Mouse (Mus musculus) hindbrain, embryonic 10.5 days (tissue): ENCODE data around the gene Fbxl19. TPM values are rescaled to one million over a fixed set of nuclear protein-coding genes. Genes with fewer than 3 reads are reported as not detected.
A peak's percentile ranks its signal among the peaks of the same experiment; 100 is the strongest.

Source experiments
- DNase-seq: peaks from one replicate; pipeline ENCODE4 v3.0.0-alpha.2; 2017; ENCODE audit warnings: low spot score
- H3K27ac ChIP-seq: fragments of 300-500 bp; sonication (generic); 2 replicates; pipeline ENCODE4 v1.5.1; 2016; ENCODE audit warnings: mild to moderate bottlenecking, moderate library complexity
- H3K27me3 ChIP-seq: fragments of 300-500 bp; sonication (generic); 2 replicates; pipeline ENCODE4 v1.6.1; 2016; ENCODE audit warnings: mild to moderate bottlenecking; ENCODE audit not compliant: poor library complexity, insufficient read depth, severe bottlenecking
- H3K36me3 ChIP-seq: fragments of 300-500 bp; sonication (generic); 2 replicates; pipeline ENCODE4 v1.6.1; 2016; ENCODE audit warnings: mild to moderate bottlenecking, moderate library complexity
- H3K4me1 ChIP-seq: fragments of 300-500 bp; sonication (generic); replicated peaks from 2 replicates; pipeline ENCODE4 v1.6.1; 2016; ENCODE audit warnings: mild to moderate bottlenecking
- H3K4me3 ChIP-seq: fragments of 300-500 bp; sonication (generic); 2 replicates; pipeline ENCODE4 v1.5.1; 2016; ENCODE audit warnings: mild to moderate bottlenecking, moderate library complexity
- H3K9me3 ChIP-seq: fragments of 300-500 bp; sonication (generic); 2 replicates; pipeline ENCODE4 v1.6.1; 2016; ENCODE audit warnings: mild to moderate bottlenecking, moderate library complexity
- WGBS: fragments of 180-500 bp; shearing (Covaris S2); methylation state at CpG from one replicate; pipeline ENCODE4 v1.1.7; 2016; 5-methylcytosine and 5-hydroxymethylcytosine counted together
- polyA plus RNA-seq: library from polyadenylated mRNA; unstranded; fragments of >200 nt; fragmentation: Nextera tagmentation; extraction: Ambion mirVana; gene quantifications from 2 replicates; pipeline ENCODE4 v1.2.1, GENCODE M21; 2016

Fbxl19 gene
- polyA plus RNA-seq, 1 experiment from 2014 or later = 8.9 TPM

DNA sequence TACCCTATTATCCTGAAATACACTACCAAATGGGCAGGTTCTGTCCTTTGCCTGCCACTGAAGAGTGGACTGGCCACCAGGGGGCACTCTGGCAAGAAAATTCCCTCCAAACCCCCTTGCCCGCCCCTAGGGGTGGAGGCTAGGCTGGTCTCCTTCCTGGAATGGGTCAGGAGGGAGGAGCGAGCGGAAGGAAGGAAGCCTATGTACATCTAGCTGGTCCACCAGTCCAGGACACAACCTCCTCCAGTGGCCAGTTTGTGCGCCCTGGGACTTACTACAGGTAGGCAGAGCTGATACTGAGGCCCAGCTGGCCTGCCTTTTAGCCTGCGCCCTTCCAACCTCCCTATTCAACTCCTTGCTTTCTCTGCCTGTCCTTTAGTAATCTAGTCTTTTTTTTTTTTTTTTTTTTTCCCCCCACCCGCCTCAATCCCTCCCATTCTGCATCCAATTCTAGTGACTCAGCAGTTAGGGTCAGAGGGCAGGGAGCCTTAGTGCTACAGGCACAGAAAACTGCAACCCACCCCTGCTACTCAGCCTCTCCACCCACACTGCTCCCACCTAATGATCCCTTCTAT is 56.2 kb downstream of the Fbxl19 start, which contains the start of gene Hsd3b7:
Gene Hsd3b7, plus strand, starts transcription at position 170 of the 575 bp plus-strand sequence.
- Histone ChIP-seq H3K27ac (0 out of 2 replicates have a peak within 1 kb of the TSS, but pooled peaks have one; percentile 19), H3K4me1 (0 out of 2 replicates have a peak, but pooled peaks cover 11% of the 10 kb centered on the region), H3K36me3 (peaks cover 94% of the 10 kb centered on the region), H3K4me3 (peak within 1 kb of the TSS; percentile 16; the same call in 1 of the 2 replicates), H3K9me3 (no peaks in the 10 kb centered on the region), H3K27me3 (no peaks in the 10 kb centered on the region)
- 33% methylated on average over 6 of the region's 6 CpGs for WGBS
- DNase-seq = peak; percentile 91

DNA sequence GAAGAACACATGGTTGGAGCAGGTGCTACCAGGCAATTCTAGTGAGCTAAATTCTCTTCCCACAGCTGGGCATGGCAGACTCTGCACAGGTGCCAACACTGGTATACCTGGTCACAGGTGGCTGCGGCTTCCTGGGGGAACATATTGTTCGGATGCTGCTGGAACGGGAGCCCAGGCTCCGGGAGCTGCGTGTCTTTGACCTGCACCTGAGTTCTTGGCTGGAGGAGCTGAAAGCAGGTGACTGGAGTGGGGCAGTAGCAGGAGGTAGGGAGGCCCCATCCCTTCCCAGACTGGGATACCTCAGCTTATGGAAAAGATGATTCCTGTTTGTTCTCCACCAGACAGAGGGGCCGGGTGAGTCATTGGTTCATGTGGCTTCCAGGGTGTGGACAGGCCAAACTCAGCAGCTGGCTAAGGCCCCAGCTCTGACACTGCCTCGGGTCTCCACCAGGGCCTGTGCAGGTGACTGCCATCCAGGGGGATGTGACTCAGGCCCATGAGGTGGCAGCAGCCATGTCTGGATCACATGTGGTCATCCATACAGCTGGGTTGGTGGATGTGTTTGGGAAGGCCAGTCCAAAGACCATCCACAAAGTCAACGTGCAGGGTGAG is 56.8 kb downstream of the Fbxl19 start:
- Histone ChIP-seq H3K36me3 (peaks cover 90% of the 10 kb centered on the region), H3K4me1 (0 out of 2 replicates have a peak, but pooled peaks cover 11% of the 10 kb centered on the region), H3K9me3 (no peaks in the 10 kb centered on the region), H3K27me3 (no peaks in the 10 kb centered on the region), H3K4me3 (no peak overlapping the region), H3K27ac (no peak overlapping the region)
- 92% methylated on average over 8 of the region's 8 CpGs for WGBS
- DNase-seq = no peak

DNA sequence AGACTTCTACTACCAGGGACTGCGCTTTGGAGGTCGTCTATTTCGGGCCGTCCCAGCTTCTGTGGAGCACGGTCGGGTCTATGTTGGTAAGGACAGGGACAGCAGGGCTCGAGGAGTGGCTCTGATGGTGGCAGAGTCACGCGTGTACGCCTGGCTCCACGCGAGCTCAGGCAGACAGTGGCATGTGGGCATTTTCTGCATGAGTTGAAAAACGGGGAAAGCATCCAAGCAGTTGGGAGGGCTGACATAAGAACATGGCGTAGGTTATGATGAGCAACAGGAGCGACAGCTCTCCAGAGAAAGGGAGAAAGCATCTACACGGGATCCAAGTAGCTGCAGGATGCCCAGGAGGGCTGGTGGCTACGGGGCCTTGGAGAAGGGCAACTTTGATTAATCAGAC is 58.0 kb downstream of the Fbxl19 start:
- H3K9me3 ChIP-seq = no peaks in the 10 kb centered on the region
- 0 out of 2 replicates have a peak, but pooled peaks cover 11% of the 10 kb centered on the region for H3K4me1 ChIP-seq
- H3K36me3 ChIP-seq = peaks cover 88% of the 10 kb centered on the region
- no peak for DNase-seq
- H3K27ac ChIP-seq = no peak overlapping the region
- no peak overlapping the region for H3K4me3 ChIP-seq
- 91% methylated on average over 17 of the region's 17 CpGs for WGBS
- H3K27me3 ChIP-seq = no peaks in the 10 kb centered on the region

- no peak overlapping the region for H3K4me3 ChIP-seq
- H3K27me3 ChIP-seq = no peaks in the 10 kb centered on the region
- 76% methylated on average over 5 of the region's 5 CpGs for WGBS
- peaks cover 80% of the 10 kb centered on the region for H3K36me3 ChIP-seq
- H3K27ac ChIP-seq = no peak overlapping the region
- DNase-seq = no peak
- no peaks in the 10 kb centered on the region for H3K4me1 ChIP-seq
- no peaks in the 10 kb centered on the region for H3K9me3 ChIP-seq
Measured at GRCm38 (mm10) chr7:127808821-127809220, 64.5 kb downstream of the Fbxl19 start.

- DNase-seq = no peak
- Histone ChIP-seq H3K36me3 (peaks cover 80% of the 10 kb centered on the region), H3K27me3 (no peaks in the 10 kb centered on the region), H3K4me3 (no peak overlapping the region), H3K4me1 (no peaks in the 10 kb centered on the region), H3K9me3 (no peaks in the 10 kb centered on the region), H3K27ac (no peak overlapping the region)
- WGBS = 86% methylated on average over 1 of the region's 1 CpGs
Measured at GRCm38 (mm10) chr7:127809846-127810245, 65.5 kb downstream of the Fbxl19 start.

GRCm38 (mm10) chr7:127810650-127811049 is 66.3 kb downstream of the Fbxl19 start:
- Histone ChIP-seq H3K9me3 (no peaks in the 10 kb centered on the region), H3K27me3 (no peaks in the 10 kb centered on the region), H3K4me3 (no peak overlapping the region), H3K36me3 (peaks cover 78% of the 10 kb centered on the region), H3K27ac (no peak overlapping the region), H3K4me1 (peaks cover 1% of the 10 kb centered on the region; the same call in 1 of the 2 replicates)
- no peak for DNase-seq
- WGBS = 73% methylated on average over 10 of the region's 10 CpGs

- Histone ChIP-seq H3K36me3 (peaks cover 77% of the 10 kb centered on the region), H3K4me3 (no peak overlapping the region), H3K4me1 (peaks cover 6% of the 10 kb centered on the region; the same call in 1 of the 2 replicates), H3K9me3 (no peaks in the 10 kb centered on the region), H3K27ac (no peak overlapping the region), H3K27me3 (no peaks in the 10 kb centered on the region)
- DNase-seq = no peak
- 92% methylated on average over 4 of the region's 4 CpGs for WGBS
Measured at GRCm38 (mm10) chr7:127811240-127811639, 66.9 kb downstream of the Fbxl19 start.

DNA sequence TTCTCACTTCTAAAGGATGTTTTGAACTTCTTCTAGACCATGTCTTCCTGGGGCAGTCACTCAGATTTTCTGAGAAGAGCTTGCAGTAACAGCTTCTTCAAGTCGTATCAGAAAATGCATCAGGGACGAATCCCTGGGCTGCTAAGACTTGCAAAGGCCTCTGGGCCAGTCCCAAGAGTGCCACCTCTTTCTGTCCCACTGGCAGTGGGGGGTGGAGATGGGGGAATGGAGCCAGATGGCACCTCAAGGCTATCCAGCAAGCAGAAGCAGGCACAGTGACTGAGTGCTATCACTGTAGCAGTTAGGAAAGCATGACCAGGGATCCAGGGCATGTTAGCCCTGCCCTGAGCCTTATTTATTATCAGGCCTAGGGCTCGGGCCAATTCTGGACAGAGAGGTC is 67.9 kb downstream of the Fbxl19 start:
- Histone ChIP-seq H3K4me3 (no peak overlapping the region), H3K27me3 (no peaks in the 10 kb centered on the region), H3K27ac (no peak overlapping the region), H3K36me3 (peaks cover 67% of the 10 kb centered on the region), H3K9me3 (no peaks in the 10 kb centered on the region), H3K4me1 (peaks cover 6% of the 10 kb centered on the region)
- DNase-seq = no peak
- 88% methylated on average over 3 of the region's 3 CpGs for WGBS

GRCm38 (mm10) chr7:127813821-127814220 is 69.5 kb downstream of the Fbxl19 start:
- DNase-seq = no peak
- Histone ChIP-seq H3K27me3 (no peaks in the 10 kb centered on the region), H3K4me3 (no peak overlapping the region), H3K4me1 (peaks cover 6% of the 10 kb centered on the region), H3K27ac (no peak overlapping the region), H3K9me3 (no peaks in the 10 kb centered on the region), H3K36me3 (peaks cover 65% of the 10 kb centered on the region)
- WGBS = 90% methylated on average over 4 of the region's 4 CpGs

- no peak for DNase-seq
- H3K27me3 ChIP-seq = no peaks in the 10 kb centered on the region
- WGBS = 88% methylated on average over 19 of the region's 19 CpGs
- H3K4me3 ChIP-seq = no peak overlapping the region
- peaks cover 6% of the 10 kb centered on the region for H3K4me1 ChIP-seq
- H3K9me3 ChIP-seq = no peaks in the 10 kb centered on the region
- no peak overlapping the region for H3K27ac ChIP-seq
- peaks cover 61% of the 10 kb centered on the region for H3K36me3 ChIP-seq
Measured at GRCm38 (mm10) chr7:127814241-127814921, 70.0 kb downstream of the Fbxl19 start.

DNA sequence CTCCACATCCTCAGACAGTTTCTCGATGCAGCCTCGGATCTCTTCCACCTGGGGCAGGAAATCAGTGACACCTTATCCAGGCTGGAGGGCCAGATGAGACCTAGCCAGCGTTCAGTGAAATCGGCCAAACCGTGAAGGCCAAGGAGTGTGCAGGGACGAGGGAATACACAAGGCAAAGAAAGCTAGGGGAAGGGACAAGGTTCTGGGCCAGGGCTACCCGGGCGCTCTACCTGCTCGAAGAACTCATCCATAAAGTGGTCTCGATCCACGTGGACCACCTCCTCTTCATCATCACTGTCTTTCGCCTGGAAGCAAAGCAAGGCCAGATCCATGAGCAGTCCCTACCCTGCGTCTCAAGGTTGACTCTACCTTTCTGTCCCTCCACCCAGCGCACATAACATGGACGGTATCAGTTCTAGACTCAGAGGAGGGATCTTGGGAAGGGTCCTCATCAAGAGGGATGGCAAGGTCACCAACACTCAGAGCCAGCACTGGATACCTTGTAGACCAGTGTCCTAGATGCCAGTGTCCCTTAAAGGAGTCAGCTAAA is 70.8 kb downstream of the Fbxl19 start:
- WGBS = 92% methylated on average over 15 of the region's 15 CpGs

GRCm38 (mm10) chr7:127815954-127816821 is 71.8 kb downstream of the Fbxl19 start:
- Histone ChIP-seq H3K27me3 (no peaks in the 10 kb centered on the region), H3K9me3 (no peaks in the 10 kb centered on the region), H3K36me3 (peaks cover 45% of the 10 kb centered on the region), H3K4me1 (peaks cover 12% of the 10 kb centered on the region), H3K27ac (peak overlapping the region; percentile 64), H3K4me3 (no peak overlapping the region)
- 68% methylated on average over 15 of the region's 15 CpGs for WGBS
- DNase-seq = peak; percentile 29

More for the DNA sequence above, 70.8 kb downstream of the Fbxl19 start:
- H3K9me3 ChIP-seq = no peaks in the 10 kb centered on the region
- H3K4me1 ChIP-seq = peaks cover 6% of the 10 kb centered on the region
- H3K4me3 ChIP-seq = no peak overlapping the region
- H3K27ac ChIP-seq = peak overlapping the region; percentile 64
- no peak for DNase-seq
- H3K36me3 ChIP-seq = peaks cover 53% of the 10 kb centered on the region
- H3K27me3 ChIP-seq = no peaks in the 10 kb centered on the region
